Mouse (Mus musculus) spleen, adult 12 weeks (tissue): Measurements from ENCODE around the gene Gm29609.

ENCODE experiments used
- DNase-seq: peaks from one replicate; pipeline ENCODE4 v3.0.0; 2022; ENCODE audit warnings: low spot score

Gene Gm29609

DNA sequence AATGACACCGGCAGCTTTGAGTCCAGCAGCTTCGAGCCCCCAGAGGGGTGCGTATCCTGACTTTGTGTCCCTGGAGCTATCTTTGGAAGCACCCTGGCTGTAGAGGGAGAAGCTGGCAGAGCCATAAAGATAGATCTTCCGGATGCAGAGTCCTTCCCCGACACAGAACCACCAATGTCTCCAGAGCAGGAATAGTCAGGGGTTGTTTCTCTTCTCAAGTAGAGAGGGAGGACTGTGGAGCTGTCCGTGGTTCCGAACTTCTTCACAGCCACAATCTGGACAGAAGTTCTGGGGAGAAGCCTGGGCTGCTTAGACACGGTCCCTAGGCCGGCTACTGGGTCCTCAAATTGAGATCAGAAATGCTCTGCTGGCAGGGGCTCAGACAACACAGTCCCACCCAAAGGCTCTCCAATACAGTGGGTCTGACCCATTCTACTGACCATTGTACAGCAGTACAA is 40.7 kb downstream of the Gm29609 start:
- DNase-seq = no peak

GRCm38 (mm10) chr5:31138241-31138967 is 41.3 kb downstream of the Gm29609 start, which contains the start of gene Ucn:
Gene Ucn, minus strand, starts transcription at chr5:31138829.
- no peak for DNase-seq

GRCm38 (mm10) chr5:31137658-31138057 is 42.1 kb downstream of the Gm29609 start:
- DNase-seq = no peak

DNA sequence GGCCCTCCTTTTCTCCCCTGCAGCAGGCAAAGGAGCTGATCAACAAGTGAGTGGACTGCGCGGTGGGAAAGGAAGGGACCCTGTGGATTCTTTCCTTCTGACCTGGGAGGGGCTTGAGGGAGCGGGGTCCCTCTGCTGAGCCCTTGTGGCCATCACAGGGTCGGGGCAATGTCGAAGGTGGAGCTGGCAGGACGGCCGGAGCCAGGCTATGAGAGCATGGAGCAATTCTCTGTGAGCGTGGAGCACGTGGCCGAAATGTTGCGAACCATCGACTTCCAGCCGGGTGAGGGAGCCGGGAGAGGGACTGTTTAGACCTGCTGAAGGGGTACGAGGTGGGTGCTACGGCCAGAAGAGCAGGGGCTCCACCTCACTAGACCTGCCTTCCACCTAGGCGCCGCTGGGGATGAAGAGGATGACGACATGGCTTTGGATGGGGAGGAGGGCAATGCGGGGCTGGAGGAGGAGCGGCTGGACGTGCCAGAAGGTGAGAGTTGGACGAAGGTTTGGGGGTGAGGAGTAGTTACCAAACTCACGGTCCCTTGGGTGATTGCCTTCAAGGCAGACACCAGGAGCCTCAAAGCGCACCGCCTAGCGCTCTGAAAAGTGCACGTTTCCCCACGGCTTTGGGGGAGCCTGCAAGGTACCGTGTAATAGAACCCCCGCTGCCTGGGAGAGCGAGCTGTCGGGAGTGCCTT is 42.8 kb downstream of the Gm29609 start:
- DNase-seq = no peak

DNA sequence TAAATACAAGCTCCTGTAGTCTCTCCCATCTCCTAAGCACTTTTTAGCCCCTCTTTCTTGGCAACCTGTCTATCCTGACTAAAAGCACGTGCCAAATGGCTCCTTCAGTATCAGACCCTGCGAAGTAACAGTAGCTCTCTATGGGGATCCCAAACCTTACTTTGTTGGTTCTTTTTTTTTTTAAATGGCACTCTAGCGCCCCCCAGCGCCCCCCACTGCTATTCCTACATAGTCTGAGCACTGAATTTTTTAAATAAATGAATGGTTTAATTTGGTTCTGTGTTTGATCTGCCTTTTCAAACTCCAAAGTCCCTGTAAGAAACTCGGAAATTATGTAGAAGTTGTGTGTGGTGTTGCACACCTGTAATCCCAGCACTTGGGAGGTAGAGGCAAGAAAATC is 53.7 kb downstream of the Gm29609 start:
- no peak for DNase-seq

GRCm38 (mm10) chr5:31123481-31123880 is 56.2 kb downstream of the Gm29609 start:
- no peak for DNase-seq

DNA sequence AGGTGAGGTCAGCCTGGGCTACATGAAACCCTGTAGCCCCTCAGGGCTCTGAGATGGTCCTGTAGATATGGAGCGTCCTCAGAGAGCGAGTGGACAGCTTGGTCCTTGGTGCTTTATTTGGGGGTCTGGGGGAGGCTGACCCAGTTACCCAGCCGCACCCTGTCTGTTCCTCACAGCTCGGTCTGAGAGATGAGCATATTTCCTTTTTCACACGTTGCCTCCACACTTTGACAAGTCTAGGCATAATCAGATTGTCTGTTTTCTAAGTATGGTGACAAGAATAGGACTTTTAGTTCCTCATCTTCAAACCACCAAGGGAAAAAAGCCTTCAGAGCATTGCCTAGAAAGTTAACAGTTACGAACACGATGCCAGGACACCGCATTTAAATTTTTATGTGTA is 58.6 kb downstream of the Gm29609 start:
- DNase-seq = no peak

DNA sequence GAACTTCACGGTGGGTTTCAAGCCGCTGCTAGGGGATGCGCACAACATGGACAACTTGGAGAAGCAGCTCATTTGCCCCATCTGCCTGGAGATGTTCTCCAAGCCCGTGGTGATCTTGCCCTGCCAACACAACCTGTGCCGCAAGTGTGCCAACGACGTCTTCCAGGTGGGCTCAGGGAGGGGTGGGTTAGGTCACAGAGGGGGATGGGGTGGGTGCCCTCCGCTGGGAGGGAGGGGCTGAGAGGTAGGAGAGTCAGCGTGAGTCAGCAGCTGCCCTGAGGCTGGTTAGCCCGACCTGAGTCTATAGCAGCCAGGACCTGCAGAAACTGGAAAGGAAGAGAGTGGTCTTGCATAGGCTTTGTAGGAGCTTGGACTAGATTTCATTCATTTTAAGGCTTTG is 62.8 kb downstream of the Gm29609 start:
- DNase-seq = no peak

DNA sequence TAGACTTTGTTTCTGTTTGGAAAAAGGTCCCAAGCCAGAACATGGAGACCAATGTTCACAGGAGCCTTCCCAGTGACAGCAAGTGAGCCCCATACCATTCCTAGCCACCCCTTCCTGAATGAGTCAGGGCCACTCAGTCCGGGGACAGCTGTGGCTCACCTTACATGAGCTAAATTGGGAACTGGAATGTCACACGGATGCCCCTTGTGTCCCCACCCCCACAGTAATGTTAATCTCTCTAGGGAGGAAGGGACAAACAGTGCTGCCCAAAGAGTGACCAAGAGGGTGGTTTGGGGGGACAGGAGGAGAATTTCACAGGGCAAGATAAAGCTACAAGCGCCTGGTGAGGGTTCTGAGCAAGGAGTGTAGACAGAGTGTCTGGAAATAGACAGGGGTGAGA is 63.4 kb downstream of the Gm29609 start, which contains the start of gene Trim54:
TSS of gene Trim54 (plus strand) at position 359 of the 400 bp plus-strand sequence.
- no peak for DNase-seq

DNA sequence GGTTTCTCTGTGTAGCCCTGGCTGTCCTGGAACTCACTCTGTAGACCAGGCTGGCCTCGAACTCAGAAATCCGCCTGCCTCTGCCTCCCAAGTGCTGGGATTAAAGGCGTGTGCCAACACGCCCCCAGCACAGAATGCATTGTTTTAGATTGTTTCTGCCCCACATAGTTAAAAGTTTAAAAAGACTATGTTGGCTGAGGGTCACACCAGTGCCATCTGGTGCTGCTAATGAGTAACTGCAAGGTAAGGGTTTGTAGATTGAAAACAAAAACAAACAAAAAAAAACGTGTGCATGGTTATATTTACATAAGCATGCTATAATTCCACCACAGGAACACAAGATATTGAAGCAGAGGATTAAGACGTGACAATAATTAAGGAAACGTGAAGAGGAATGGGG is 68.9 kb downstream of the Gm29609 start:
- no peak for DNase-seq

DNA sequence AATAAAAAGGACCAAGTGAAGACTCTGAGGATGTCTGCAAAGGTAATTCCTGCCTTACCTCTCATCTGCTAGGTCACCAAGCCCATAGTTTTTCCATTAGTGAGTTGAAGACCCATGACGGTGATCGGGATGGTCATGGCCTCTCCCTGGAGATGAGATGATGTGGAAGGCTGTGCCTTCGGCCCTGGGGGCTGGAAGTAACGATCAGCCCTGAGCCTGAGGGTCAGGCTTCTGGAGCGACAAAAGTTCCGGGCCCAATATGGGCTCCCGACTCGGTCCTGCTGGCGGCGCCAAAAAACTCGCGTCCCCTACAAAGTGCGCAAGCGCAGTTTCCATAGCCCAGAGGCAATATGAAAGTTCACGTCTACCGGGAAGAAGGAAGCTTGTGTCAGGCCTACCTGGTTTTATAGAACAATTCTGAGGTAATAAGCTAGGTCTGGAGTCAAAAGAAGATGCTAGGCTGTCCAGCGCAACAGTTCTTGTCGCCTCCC is 71.7 kb downstream of the Gm29609 start, which contains the start of gene Slc30a3:
TSS of gene Slc30a3 (minus strand) at position 238 of the 491 bp plus-strand sequence.
- no peak for DNase-seq

DNA sequence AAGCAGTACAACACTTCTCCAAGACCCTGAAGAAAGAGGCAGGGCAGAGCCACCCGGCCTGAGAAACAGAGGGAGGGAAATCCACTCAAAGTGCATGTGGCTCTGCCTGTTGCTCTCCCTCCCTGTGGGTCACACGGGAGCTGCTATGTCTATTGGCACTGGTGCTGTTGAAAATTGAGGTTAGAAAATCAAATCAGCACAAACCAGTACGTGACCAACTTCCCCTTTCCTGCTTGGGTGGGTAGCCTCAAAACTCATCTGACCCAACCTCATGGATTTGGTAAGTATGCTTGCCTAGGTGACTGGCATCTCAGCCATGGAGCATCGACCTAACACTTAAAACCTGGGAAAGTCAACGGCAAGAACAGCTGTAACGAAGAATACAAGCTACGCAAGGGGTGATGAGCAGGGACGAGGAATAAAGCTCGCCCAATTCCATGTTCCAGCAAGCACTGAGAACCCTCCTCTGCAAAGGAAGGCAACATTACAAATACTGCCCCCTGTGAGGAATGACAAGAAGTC is 73.8 kb downstream of the Gm29609 start, which contains the start of gene Dnajc5g:
TSS of gene Dnajc5g (plus strand) at position 472 of the 522 bp plus-strand sequence.
- DNase-seq = no peak

GRCm38 (mm10) chr5:31095711-31096480 is 83.8 kb downstream of the Gm29609 start:
- DNase-seq = no peak

DNA sequence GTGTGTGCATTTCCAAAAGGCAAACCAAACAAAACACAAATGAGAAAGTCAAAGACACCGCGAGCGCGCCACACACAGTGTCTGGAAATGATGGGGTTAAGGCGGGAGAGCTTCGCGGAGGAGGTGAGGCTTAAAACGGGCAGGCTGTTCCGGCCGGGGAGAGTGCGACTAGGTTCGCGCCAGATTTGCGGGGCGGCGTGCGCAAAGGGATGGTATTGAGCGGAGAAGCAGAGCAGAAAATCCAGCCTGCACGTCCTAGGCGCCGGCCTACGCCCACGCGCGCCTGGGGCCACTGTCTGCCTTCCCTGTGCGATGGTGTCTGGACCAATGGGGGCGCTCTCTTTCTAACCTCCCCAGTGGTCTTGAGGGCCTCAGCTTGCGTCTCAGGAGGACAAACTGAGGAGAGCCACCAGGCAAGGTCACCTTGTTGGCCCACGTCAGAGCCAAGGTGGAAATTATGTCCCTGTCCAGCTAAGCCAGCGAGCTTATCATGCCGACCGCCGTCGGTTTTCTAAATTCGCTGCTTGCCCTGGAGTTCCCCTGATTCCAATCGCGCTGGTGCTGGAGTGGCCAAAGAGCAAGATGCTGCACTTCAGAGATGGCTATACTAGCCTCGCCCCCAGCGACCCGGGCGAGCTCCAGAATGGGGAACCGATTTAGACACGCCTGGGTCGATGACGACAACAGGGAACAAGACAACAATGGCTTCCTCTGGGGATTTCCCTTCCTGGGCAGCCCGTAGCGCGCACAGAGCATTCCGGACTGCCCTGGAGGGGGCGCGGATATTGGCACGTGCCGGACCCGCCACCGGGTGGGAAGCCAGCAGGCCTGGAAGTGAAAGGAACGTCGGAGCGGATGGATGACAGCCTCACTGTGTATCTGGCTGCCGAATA is 84.7 kb downstream of the Gm29609 start:
- peak; percentile 19 for DNase-seq
